ENCODE assay signal across 12 mouse cellular contexts in genomic region chr1:25526976-25527375, GRCm38 (mm10).
DNase-seq lines count a peak whose midpoint lies in the region; ATAC-seq and TF ChIP-seq lines count a peak whose summit lies in the region.
"Had no signal": no experiment of that assay in that cellular context is flagged by ENCODE, and none has a peak within 500 bp of the region (broad histone marks: within the 10 kb centered on the region; RNA-seq: fewer than 3 reads in every experiment).

No protein-coding gene starts in this region.

- no peaks in the 10 kb centered on the region for H3K4me1 ChIP-seq in intestine, postnatal 0 days (replicated peaks; ENCODE audit: control insufficient read depth, insufficient read depth, low read length)
- no peaks in the 10 kb centered on the region for H3K4me1 ChIP-seq in intestine, embryonic 16.5 days (ENCODE audit: control insufficient read depth, insufficient read depth, low read length)
- H3K4me1 ChIP-seq in midbrain, embryonic 14.5 days (ENCODE audit: control insufficient read depth, insufficient read depth, low read length): no peaks in the 10 kb centered on the region
- no peaks in the 10 kb centered on the region for H3K4me1 ChIP-seq in midbrain, embryonic 13.5 days (replicated peaks)
- H3K4me1 ChIP-seq in midbrain, postnatal 0 days (ENCODE audit: insufficient read depth, low read length): no peaks in the 10 kb centered on the region
- no peaks in the 10 kb centered on the region for H3K4me1 ChIP-seq in forebrain, embryonic 10.5 days
- H3K4me1 ChIP-seq: limb, embryonic 15.5 days had no signal

- DNase-seq in embryo, embryonic 10.5 days (ENCODE audit: low spot score): peak; percentile 20
- no peak for DNase-seq in embryo, embryonic 10 days (ENCODE audit: low spot score)
- DNase-seq in midbrain, embryonic 14.5 days: peak; percentile 76
- peak; percentile 72 for DNase-seq in midbrain, postnatal 0 days (ENCODE audit: low spot score)
- DNase-seq in forebrain, embryonic 10.5 days (ENCODE audit: extremely low spot score, low spot score): no peak
- DNase-seq: heart, postnatal 36 days; lung, adult 18-20 months; thymus, adult 18-20 months had no signal

- no peak overlapping the region for H3K4me3 ChIP-seq in intestine, postnatal 0 days (ENCODE audit: low read depth, low read length)
- H3K4me3 ChIP-seq in intestine, embryonic 16.5 days (ENCODE audit: low read length): no peak overlapping the region
- no peak overlapping the region for H3K4me3 ChIP-seq in midbrain, embryonic 14.5 days (replicated peaks; ENCODE audit: low read depth, low read length)
- H3K4me3 ChIP-seq in midbrain, embryonic 13.5 days (replicated peaks): no peak overlapping the region
- H3K4me3 ChIP-seq in midbrain, postnatal 0 days (ENCODE audit: low read depth, low read length): no peak overlapping the region
- H3K4me3 ChIP-seq in forebrain, embryonic 10.5 days: no peak overlapping the region
- H3K4me3 ChIP-seq: limb, embryonic 15.5 days had no signal

- no peak overlapping the region for H3K4me2 ChIP-seq in intestine, postnatal 0 days (replicated peaks; ENCODE audit: low read depth)
- no peak overlapping the region for H3K4me2 ChIP-seq in intestine, embryonic 16.5 days (ENCODE audit: low read depth, low read length)
- no peak overlapping the region for H3K4me2 ChIP-seq in midbrain, embryonic 14.5 days (ENCODE audit: low read length)
- no peak overlapping the region for H3K4me2 ChIP-seq in midbrain, embryonic 13.5 days (replicated peaks)
- H3K4me2 ChIP-seq in midbrain, postnatal 0 days (ENCODE audit: low read depth, low read length, poor library complexity, severe bottlenecking): no peak overlapping the region
- H3K4me2 ChIP-seq: limb, embryonic 15.5 days had no signal

- H3K9me3 ChIP-seq in intestine, postnatal 0 days (ENCODE audit: control insufficient read depth): no peaks in the 10 kb centered on the region
- H3K9me3 ChIP-seq in intestine, embryonic 16.5 days (ENCODE audit: control insufficient read depth, low read length): no peaks in the 10 kb centered on the region
- no peaks in the 10 kb centered on the region for H3K9me3 ChIP-seq in midbrain, embryonic 14.5 days (ENCODE audit: control insufficient read depth, low read length)
- no peaks in the 10 kb centered on the region for H3K9me3 ChIP-seq in midbrain, embryonic 13.5 days
- H3K9me3 ChIP-seq in midbrain, postnatal 0 days (ENCODE audit: low read length): no peaks in the 10 kb centered on the region
- no peaks in the 10 kb centered on the region for H3K9me3 ChIP-seq in forebrain, embryonic 10.5 days
- H3K9me3 ChIP-seq: limb, embryonic 15.5 days had no signal

- H3K27ac ChIP-seq in intestine, postnatal 0 days (ENCODE audit: low read depth, low read length): no peak overlapping the region
- H3K27ac ChIP-seq in intestine, embryonic 16.5 days (ENCODE audit: low read length): no peak overlapping the region
- no peak overlapping the region for H3K27ac ChIP-seq in midbrain, embryonic 14.5 days (replicated peaks; ENCODE audit: low read depth, low read length)
- H3K27ac ChIP-seq in midbrain, embryonic 13.5 days: no peak overlapping the region
- no peak overlapping the region for H3K27ac ChIP-seq in midbrain, postnatal 0 days (ENCODE audit: low read depth, low read length)
- H3K27ac ChIP-seq in forebrain, embryonic 10.5 days: no peak overlapping the region
- H3K27ac ChIP-seq: limb, embryonic 15.5 days had no signal

- no peak overlapping the region for H3K9ac ChIP-seq in intestine, postnatal 0 days (ENCODE audit: low read depth, low read length)
- no peak overlapping the region for H3K9ac ChIP-seq in intestine, embryonic 16.5 days (ENCODE audit: low read depth, low read length)
- H3K9ac ChIP-seq in midbrain, embryonic 14.5 days (replicated peaks; ENCODE audit: low read length): no peak overlapping the region
- H3K9ac ChIP-seq in midbrain, embryonic 13.5 days (replicated peaks): no peak overlapping the region
- no peak overlapping the region for H3K9ac ChIP-seq in midbrain, postnatal 0 days (replicated peaks; ENCODE audit: low read length, poor library complexity, severe bottlenecking)
- H3K9ac ChIP-seq: limb, embryonic 15.5 days had no signal

- H3K27me3 ChIP-seq in intestine, postnatal 0 days (replicated peaks; ENCODE audit: control insufficient read depth, insufficient read depth, low read length): no peaks in the 10 kb centered on the region
- H3K27me3 ChIP-seq in intestine, embryonic 16.5 days (replicated peaks; ENCODE audit: control insufficient read depth, insufficient read depth, low read length): no peaks in the 10 kb centered on the region
- H3K27me3 ChIP-seq in midbrain, embryonic 14.5 days (ENCODE audit: control insufficient read depth, insufficient read depth, low read length): no peaks in the 10 kb centered on the region
- no peaks in the 10 kb centered on the region for H3K27me3 ChIP-seq in midbrain, embryonic 13.5 days
- H3K27me3 ChIP-seq in midbrain, postnatal 0 days (ENCODE audit: insufficient read depth, low read length): no peaks in the 10 kb centered on the region
- H3K27me3 ChIP-seq in forebrain, embryonic 10.5 days (ENCODE audit: poor library complexity, severe bottlenecking): no peaks in the 10 kb centered on the region
- H3K27me3 ChIP-seq: limb, embryonic 15.5 days had no signal

- no peak for ATAC-seq in intestine, postnatal 0 days
- no peak for ATAC-seq in intestine, embryonic 16.5 days
- ATAC-seq in midbrain, embryonic 14.5 days (ENCODE audit: low FRiP score, low TSS enrichment): no peak
- no peak for ATAC-seq in midbrain, embryonic 13.5 days
- no peak for ATAC-seq in midbrain, postnatal 0 days (ENCODE audit: low FRiP score)

- no peaks in the 10 kb centered on the region for H3K36me3 ChIP-seq in intestine, postnatal 0 days (ENCODE audit: control insufficient read depth, insufficient read depth)
- no peaks in the 10 kb centered on the region for H3K36me3 ChIP-seq in intestine, embryonic 16.5 days (ENCODE audit: control insufficient read depth, insufficient read depth, low read length)
- peaks cover 3% of the 10 kb centered on the region; the same call in 1 of the 2 replicates for H3K36me3 ChIP-seq in midbrain, embryonic 14.5 days (ENCODE audit: control insufficient read depth, insufficient read depth, low read length)
- H3K36me3 ChIP-seq in midbrain, embryonic 13.5 days: peaks cover 13% of the 10 kb centered on the region
- H3K36me3 ChIP-seq in midbrain, postnatal 0 days (ENCODE audit: insufficient read depth, low read length): peaks cover 6% of the 10 kb centered on the region; the same call in 1 of the 2 replicates
- no peaks in the 10 kb centered on the region for H3K36me3 ChIP-seq in forebrain, embryonic 10.5 days (replicated peaks)
- H3K36me3 ChIP-seq: limb, embryonic 15.5 days had no signal

- TF ChIP-seq CTCF in intestine, postnatal 0 days (IDR thresholded peaks at IDR 0.05; ENCODE audit: low read depth): peak; percentile 27; the same call in 1 of the 2 replicates
- peak; percentile 73 for TF ChIP-seq CTCF in midbrain, postnatal 0 days (IDR thresholded peaks at IDR 0.05)

- WGBS in intestine, postnatal 0 days: 60% methylated on average over 4 of the region's 4 CpGs
- WGBS in intestine, embryonic 16.5 days: 72% methylated on average over 4 of the region's 4 CpGs
- 70% methylated on average over 4 of the region's 4 CpGs for WGBS in midbrain, embryonic 14.5 days
- WGBS in midbrain, embryonic 13.5 days: 66% methylated on average over 4 of the region's 4 CpGs
- WGBS in midbrain, postnatal 0 days: 46% methylated on average over 4 of the region's 4 CpGs
- 74% methylated on average over 4 of the region's 4 CpGs for WGBS in forebrain, embryonic 10.5 days

Comparison
In these comparisons a context has a peak if more than half of its experiments do, and no peak if none do; other contexts are left out.
1. DNase-seq: peak in embryo, embryonic 10.5 days (single experiment), midbrain, embryonic 14.5 days (single experiment) and midbrain, postnatal 0 days (single experiment); none in embryo, embryonic 10 days (single experiment) and forebrain, embryonic 10.5 days (single experiment).